Comparison of ENCODE assay signal across 13 mouse cellular contexts in the genomic region with DNA sequence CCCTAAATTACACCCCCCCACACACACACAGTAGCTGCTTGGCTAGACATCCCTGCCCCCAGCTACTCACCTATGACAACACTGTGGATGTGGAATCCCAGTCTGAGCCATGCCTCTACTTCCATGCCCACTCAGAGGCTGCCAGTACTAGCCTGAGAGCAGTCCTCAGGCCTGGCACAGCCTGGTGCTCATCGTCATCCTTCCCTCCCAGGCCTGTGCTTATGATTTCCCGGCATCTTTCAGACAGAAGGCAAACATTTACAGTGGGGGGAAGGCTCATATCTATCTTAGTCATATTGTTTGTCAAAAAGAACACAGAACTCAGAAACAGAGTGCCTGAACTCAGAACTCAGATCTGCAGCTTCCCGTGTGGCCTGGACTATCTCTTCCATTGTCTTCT. TPM values are rescaled to one million over a fixed set of nuclear protein-coding genes. Genes with fewer than 3 reads are reported as not detected.
DNase-seq lines count a peak whose midpoint lies in the region; ATAC-seq and TF ChIP-seq lines count a peak whose summit lies in the region.
"Had no signal": no experiment of that assay in that cellular context is flagged by ENCODE, and none has a peak within 500 bp of the region (broad histone marks: within the 10 kb centered on the region; RNA-seq: fewer than 3 reads in every experiment).

No protein-coding gene starts in this region.

- no peak overlapping the region for H3K9ac ChIP-seq in forebrain, postnatal 0 days
- H3K9ac ChIP-seq in forebrain, embryonic 11.5 days (ENCODE audit: low read length): no peak overlapping the region
- no peak overlapping the region for H3K9ac ChIP-seq in midbrain, postnatal 0 days (replicated peaks; ENCODE audit: low read length, poor library complexity, severe bottlenecking)
- no peak overlapping the region for H3K9ac ChIP-seq in midbrain, embryonic 15.5 days
- H3K9ac ChIP-seq: heart, embryonic 15.5 days; liver, embryonic 13.5 days had no signal

- H3K36me3 ChIP-seq in forebrain, postnatal 0 days (ENCODE audit: insufficient read depth): no peaks in the 10 kb centered on the region
- H3K36me3 ChIP-seq in forebrain, embryonic 11.5 days (ENCODE audit: control insufficient read depth, insufficient read depth, low read length): no peaks in the 10 kb centered on the region
- H3K36me3 ChIP-seq in midbrain, postnatal 0 days (ENCODE audit: insufficient read depth, low read length): no peaks in the 10 kb centered on the region
- H3K36me3 ChIP-seq in midbrain, embryonic 15.5 days (replicated peaks): no peaks in the 10 kb centered on the region
- H3K36me3 ChIP-seq: heart, embryonic 15.5 days; liver, embryonic 13.5 days had no signal

- H3K4me2 ChIP-seq in forebrain, postnatal 0 days (ENCODE audit: low read depth): no peak overlapping the region
- no peak overlapping the region for H3K4me2 ChIP-seq in forebrain, embryonic 11.5 days (ENCODE audit: low read depth, low read length, severe bottlenecking)
- H3K4me2 ChIP-seq in midbrain, postnatal 0 days (ENCODE audit: low read depth, low read length, poor library complexity, severe bottlenecking): no peak overlapping the region
- no peak overlapping the region for H3K4me2 ChIP-seq in midbrain, embryonic 15.5 days
- H3K4me2 ChIP-seq: heart, embryonic 15.5 days; liver, embryonic 13.5 days had no signal

- H3K9me3 ChIP-seq in forebrain, postnatal 0 days (ENCODE audit: low read length): no peaks in the 10 kb centered on the region
- no peaks in the 10 kb centered on the region for H3K9me3 ChIP-seq in forebrain, embryonic 11.5 days (ENCODE audit: control insufficient read depth, low read length)
- no peaks in the 10 kb centered on the region for H3K9me3 ChIP-seq in midbrain, postnatal 0 days (ENCODE audit: low read length)
- no peaks in the 10 kb centered on the region for H3K9me3 ChIP-seq in midbrain, embryonic 15.5 days
- H3K9me3 ChIP-seq: heart, embryonic 15.5 days; liver, embryonic 13.5 days had no signal

- H3K27ac ChIP-seq in forebrain, postnatal 0 days (ENCODE audit: low read depth, low read length): peak overlapping the region; percentile 50
- H3K27ac ChIP-seq in forebrain, embryonic 11.5 days (ENCODE audit: low read depth, low read length): no peak overlapping the region
- peak overlapping the region; percentile 62; the same call in 1 of the 2 replicates for H3K27ac ChIP-seq in midbrain, postnatal 0 days (ENCODE audit: low read depth, low read length)
- no peak overlapping the region for H3K27ac ChIP-seq in midbrain, embryonic 15.5 days
- H3K27ac ChIP-seq: heart, embryonic 15.5 days; kidney, postnatal 0 days; liver, embryonic 13.5 days had no signal

- TF ChIP-seq CTCF in forebrain, postnatal 0 days (IDR thresholded peaks at IDR 0.05; ENCODE audit: low read depth): no peak
- no peak for TF ChIP-seq CTCF in midbrain, postnatal 0 days (IDR thresholded peaks at IDR 0.05)

- DNase-seq in forebrain, postnatal 0 days: no peak
- DNase-seq in forebrain, embryonic 11.5 days (ENCODE audit: low spot score): no peak
- DNase-seq in layer of hippocampus, adult 9-11 months: peak; percentile 53
- DNase-seq in layer of hippocampus, adult 11-12 months (ENCODE audit: low spot score): no peak
- DNase-seq in midbrain, postnatal 0 days (ENCODE audit: low spot score): no peak
- no peak for DNase-seq in cerebellum, postnatal 14 days
- no peak for DNase-seq in kidney, postnatal 14 days
- DNase-seq: liver, embryonic 13.5 days; thymus, postnatal 14 days had no signal

- H3K4me1 ChIP-seq in forebrain, postnatal 0 days (ENCODE audit: insufficient read depth): peaks cover 13% of the 10 kb centered on the region
- H3K4me1 ChIP-seq in forebrain, embryonic 11.5 days (replicated peaks; ENCODE audit: control insufficient read depth, insufficient read depth, low read length): no peaks in the 10 kb centered on the region
- H3K4me1 ChIP-seq in midbrain, postnatal 0 days (ENCODE audit: insufficient read depth, low read length): no peaks in the 10 kb centered on the region
- no peaks in the 10 kb centered on the region for H3K4me1 ChIP-seq in midbrain, embryonic 15.5 days
- H3K4me1 ChIP-seq: liver, embryonic 13.5 days had no signal

- no peak for ATAC-seq in forebrain, postnatal 0 days
- no peak for ATAC-seq in forebrain, embryonic 11.5 days (replicated peaks; ENCODE audit: low FRiP score)
- no peak for ATAC-seq in midbrain, postnatal 0 days (ENCODE audit: low FRiP score)
- ATAC-seq in midbrain, embryonic 15.5 days (replicated peaks): no peak

- no peaks in the 10 kb centered on the region for H3K27me3 ChIP-seq in forebrain, postnatal 0 days (ENCODE audit: insufficient read depth, low read length)
- no peaks in the 10 kb centered on the region for H3K27me3 ChIP-seq in forebrain, embryonic 11.5 days (ENCODE audit: control insufficient read depth, insufficient read depth, low read length)
- H3K27me3 ChIP-seq in midbrain, postnatal 0 days (ENCODE audit: insufficient read depth, low read length): no peaks in the 10 kb centered on the region
- H3K27me3 ChIP-seq in midbrain, embryonic 15.5 days (replicated peaks): no peaks in the 10 kb centered on the region
- H3K27me3 ChIP-seq: heart, embryonic 15.5 days; liver, embryonic 13.5 days had no signal

- WGBS in forebrain, postnatal 0 days: 76% methylated on average over 3 of the region's 3 CpGs
- 88% methylated on average over 3 of the region's 3 CpGs for WGBS in forebrain, embryonic 11.5 days
- 88% methylated on average over 3 of the region's 3 CpGs for WGBS in midbrain, postnatal 0 days
- 91% methylated on average over 3 of the region's 3 CpGs for WGBS in midbrain, embryonic 15.5 days

- H3K4me3 ChIP-seq in forebrain, postnatal 0 days (ENCODE audit: low read depth, low read length): no peak overlapping the region
- H3K4me3 ChIP-seq in forebrain, embryonic 11.5 days (ENCODE audit: low read depth, low read length): no peak overlapping the region
- H3K4me3 ChIP-seq in midbrain, postnatal 0 days (ENCODE audit: low read depth, low read length): no peak overlapping the region
- H3K4me3 ChIP-seq in midbrain, embryonic 15.5 days: no peak overlapping the region
- H3K4me3 ChIP-seq: erythroblast, embryonic 14.5 days; heart, embryonic 15.5 days; liver, embryonic 13.5 days had no signal

RNA-seq across cellular contexts. Expression of gene Zfp706, which starts 23.4 kb away (rescaled TPM):
- 66.6 and 71.0 TPM in 2 replicates for total RNA-seq in forebrain, postnatal 0 days (2014; rRNA removed)
- polyA plus RNA-seq in forebrain, postnatal 0 days (2015; fragmentation: Nextera tagmentation; extraction: Ambion mirVana): 575 and 586 TPM in 2 replicates
- 410 and 472 TPM in 2 replicates for polyA plus RNA-seq in forebrain, embryonic 11.5 days (2014; fragmentation: Nextera tagmentation; extraction: Ambion mirVana)
- total RNA-seq in midbrain, postnatal 0 days (2014; rRNA removed): 56.4 and 89.2 TPM in 2 replicates
- polyA plus RNA-seq in midbrain, postnatal 0 days (2015; fragmentation: Nextera tagmentation; extraction: Ambion mirVana): 476 and 513 TPM in 2 replicates
- polyA plus RNA-seq in midbrain, embryonic 15.5 days (2015; fragmentation: Nextera tagmentation; extraction: Ambion mirVana): 414 TPM in 2 replicates

Comparison
In these comparisons a context has a peak if more than half of its experiments do, and no peak if none do; other contexts are left out.
1. H3K27ac ChIP-seq: peak in forebrain, postnatal 0 days (single experiment) and midbrain, postnatal 0 days (single experiment); none in forebrain, embryonic 11.5 days (single experiment) and midbrain, embryonic 15.5 days (single experiment).